Mouse (Mus musculus) hindbrain, embryonic 11.5 days (tissue): ENCODE data around the gene Faim2. TPM values are rescaled to one million over a fixed set of nuclear protein-coding genes. Genes with fewer than 3 reads are reported as not detected.

Experiments used
- ATAC-seq: fragments of 200-750 bp; cut with Nextera tagmentation; 2 replicates; pipeline ENCODE4 v1.8.0; 2017; ENCODE audit warnings: mild to moderate bottlenecking, moderate TSS enrichment, moderate library complexity; ENCODE audit not compliant: low FRiP score
- DNase-seq: peaks from one replicate; pipeline ENCODE4 v3.0.0-alpha.2; 2015; ENCODE audit warnings: low spot score
- H3K27ac ChIP-seq: fragments of 300-500 bp; sonication (generic); 2 replicates; pipeline ENCODE4 v1.5.1; 2014; ENCODE audit warnings: mild to moderate bottlenecking, low read depth, low read length
- H3K27me3 ChIP-seq: fragments of 300-500 bp; sonication (generic); 2 replicates; pipeline ENCODE4 v1.6.1; 2014; ENCODE audit warnings: mild to moderate bottlenecking, low read length, moderate library complexity, mixed read lengths; ENCODE audit not compliant: control insufficient read depth, insufficient read depth
- H3K36me3 ChIP-seq: fragments of 300-500 bp; sonication (generic); 2 replicates; pipeline ENCODE4 v1.6.1; 2014; ENCODE audit warnings: mild to moderate bottlenecking, low read length, moderate library complexity, mixed read lengths; ENCODE audit not compliant: control insufficient read depth, insufficient read depth
- H3K4me1 ChIP-seq: fragments of 300-500 bp; sonication (generic); replicated peaks from 2 replicates; pipeline ENCODE4 v1.6.1; 2014; ENCODE audit warnings: low read length, mixed read lengths; ENCODE audit not compliant: control insufficient read depth, insufficient read depth
- H3K4me2 ChIP-seq: fragments of 300-500 bp; sonication (generic); replicated peaks from 2 replicates; pipeline ENCODE4 v1.6.1; 2014; ENCODE audit warnings: mild to moderate bottlenecking, low read depth, low read length
- H3K4me3 ChIP-seq: fragments of 300-500 bp; sonication (generic); 2 replicates; pipeline ENCODE4 v1.5.1; 2014; ENCODE audit warnings: low read depth, low read length
- H3K9ac ChIP-seq: fragments of 300-500 bp; sonication (generic); 2 replicates; pipeline ENCODE4 v1.6.1; 2014; ENCODE audit warnings: low read depth, low read length
- H3K9me3 ChIP-seq: fragments of 300-500 bp; sonication (generic); 2 replicates; pipeline ENCODE4 v1.6.1; 2016; ENCODE audit warnings: low read length; ENCODE audit not compliant: control insufficient read depth
- WGBS: fragments of 180-500 bp; shearing (Covaris S2); extraction: QIAGEN DNeasy Blood & Tissue Kit; methylation state at CpG from one replicate; pipeline ENCODE4 v1.1.7; 2014; 5-methylcytosine and 5-hydroxymethylcytosine counted together
- polyA plus RNA-seq: library from polyadenylated mRNA; unstranded; fragments of >200 nt; fragmentation: Nextera tagmentation; extraction: Ambion mirVana; gene quantifications from 2 replicates; pipeline ENCODE4 v1.2.1, GENCODE M21; 2014

The Faim2 gene
- polyA plus RNA-seq, 1 experiment from 2014 or later: 0.97 TPM

- DNase-seq: no peak
- no peak overlapping the region for H3K4me2 ChIP-seq
- no peak overlapping the region for H3K27ac ChIP-seq
- WGBS: 81% methylated on average over 1 of the region's 1 CpGs
- no peaks in the 10 kb centered on the region for H3K36me3 ChIP-seq
- H3K9ac ChIP-seq: no peak overlapping the region
- no peaks in the 10 kb centered on the region for H3K9me3 ChIP-seq
- H3K4me3 ChIP-seq: no peak overlapping the region
- no peak for ATAC-seq
- no peaks in the 10 kb centered on the region for H3K4me1 ChIP-seq
- H3K27me3 ChIP-seq: no peaks in the 10 kb centered on the region
Observed at GRCm38 (mm10) chr15:99475814-99476213, 52.2 kb downstream of the Faim2 start.

- Histone ChIP-seq H3K36me3 (no peaks in the 10 kb centered on the region), H3K4me3 (peak within 1 kb of the TSS; percentile 51), H3K27ac (peak within 1 kb of the TSS; percentile 72), H3K4me2 (peak within 1 kb of the TSS; percentile 63), H3K9me3 (no peaks in the 10 kb centered on the region), H3K27me3 (no peaks in the 10 kb centered on the region), H3K4me1 (no peaks in the 10 kb centered on the region), H3K9ac (peak within 1 kb of the TSS; percentile 61)
- ATAC-seq (peak; percentile 86), DNase-seq (peak; percentile 96)
- under 1% methylated on average over 26 of the region's 26 CpGs for WGBS
Observed at GRCm38 (mm10) chr15:99474576-99474926, 53.4 kb downstream of the Faim2 start, which contains the start of gene Bcdin3d. TSS of gene Bcdin3d (minus strand) at chr15:99474730.

DNA sequence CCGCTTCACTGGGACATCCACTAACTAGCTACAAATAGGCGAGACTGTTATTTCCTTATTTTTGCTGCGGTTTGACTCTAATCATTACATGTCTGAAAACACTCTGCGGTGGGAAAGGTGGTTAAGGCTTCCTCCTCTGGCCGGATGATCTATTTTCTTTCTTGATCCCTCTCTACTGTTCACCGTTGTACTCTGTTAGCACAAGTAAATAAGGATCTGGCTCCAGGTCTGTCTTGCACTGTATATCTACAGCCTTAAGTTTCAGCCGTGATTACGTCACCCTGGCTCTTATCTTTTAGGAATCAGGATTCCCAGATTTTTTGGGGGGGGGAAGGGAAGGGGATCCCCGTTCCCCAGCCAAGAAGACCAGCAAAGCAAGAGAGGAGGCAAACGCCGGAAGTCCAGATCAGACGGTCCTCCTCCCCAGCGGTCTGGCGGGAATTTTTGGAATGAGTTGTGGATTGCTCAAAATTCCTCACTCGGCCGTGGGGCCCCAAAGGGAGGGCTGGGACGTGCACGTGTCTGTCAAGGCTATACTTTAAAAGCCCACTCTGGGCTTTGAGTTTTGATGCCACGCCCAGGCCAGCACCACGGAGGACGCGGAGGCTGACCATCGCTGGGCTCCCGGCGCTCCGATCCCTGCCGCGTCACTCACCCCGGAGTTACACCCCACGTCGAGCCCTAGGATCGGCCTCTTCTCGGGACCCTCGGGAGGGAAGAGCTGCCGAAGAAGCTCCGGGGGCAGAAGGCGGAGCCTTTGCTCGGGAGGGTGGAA, 54.0 kb downstream of the Faim2 start:
- ATAC-seq (peak; percentile 79), DNase-seq (peak; percentile 77)
- 6% methylated on average over 38 of the region's 38 CpGs for WGBS
- peak overlapping the region; percentile 63 for H3K4me2 ChIP-seq
- H3K36me3 ChIP-seq: no peaks in the 10 kb centered on the region; the same call in 1 of the 2 replicates
- peak overlapping the region; percentile 61 for H3K9ac ChIP-seq
- no peaks in the 10 kb centered on the region for H3K4me1 ChIP-seq
- no peaks in the 10 kb centered on the region for H3K9me3 ChIP-seq
- no peaks in the 10 kb centered on the region for H3K27me3 ChIP-seq
- H3K27ac ChIP-seq: peak overlapping the region; percentile 72
- H3K4me3 ChIP-seq: peak overlapping the region; percentile 51

DNA sequence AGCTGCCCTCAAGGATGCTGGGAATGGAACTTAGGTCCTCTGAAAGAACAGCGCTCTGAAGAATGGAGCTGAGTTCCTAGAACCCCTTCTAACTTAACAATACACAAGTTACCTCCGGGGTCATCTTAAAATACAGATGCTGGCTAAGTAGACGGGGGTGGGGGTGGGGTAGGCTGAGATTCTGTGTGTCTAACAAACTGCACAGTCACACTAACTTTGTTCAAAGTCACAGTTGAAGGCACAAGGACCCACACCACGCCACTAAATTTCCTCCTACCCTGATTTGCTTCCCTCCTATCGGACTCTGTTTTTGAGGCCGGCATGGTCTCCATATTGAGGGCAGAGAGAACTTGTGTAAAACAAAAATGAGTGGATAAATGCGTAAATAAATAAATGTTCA, 55.0 kb downstream of the Faim2 start:
- no peak for DNase-seq
- Histone ChIP-seq H3K36me3 (no peaks in the 10 kb centered on the region; the same call in 1 of the 2 replicates), H3K4me3 (no peak overlapping the region), H3K9ac (no peak overlapping the region), H3K27ac (no peak overlapping the region), H3K4me1 (no peaks in the 10 kb centered on the region), H3K27me3 (no peaks in the 10 kb centered on the region), H3K4me2 (no peak overlapping the region), H3K9me3 (no peaks in the 10 kb centered on the region)
- no peak for ATAC-seq
- WGBS: 94% methylated on average over 7 of the region's 7 CpGs

- Histone ChIP-seq H3K4me1 (no peaks in the 10 kb centered on the region), H3K9me3 (no peaks in the 10 kb centered on the region), H3K36me3 (no peaks in the 10 kb centered on the region; the same call in 1 of the 2 replicates), H3K9ac (no peak overlapping the region), H3K27ac (no peak overlapping the region), H3K4me3 (no peak overlapping the region), H3K27me3 (no peaks in the 10 kb centered on the region), H3K4me2 (no peak overlapping the region)
- DNase-seq (no peak), ATAC-seq (no peak)
- WGBS: 75% methylated on average over 14 of the region's 14 CpGs
Observed at GRCm38 (mm10) chr15:99471677-99472063, 56.3 kb downstream of the Faim2 start.

GRCm38 (mm10) chr15:99470971-99471676, 56.8 kb downstream of the Faim2 start:
- ATAC-seq (no peak), DNase-seq (peak; percentile 75)
- Histone ChIP-seq H3K27me3 (no peaks in the 10 kb centered on the region), H3K9ac (no peak overlapping the region), H3K4me3 (no peak overlapping the region), H3K4me2 (no peak overlapping the region; the same call in 1 of the 2 replicates), H3K4me1 (no peaks in the 10 kb centered on the region), H3K9me3 (no peaks in the 10 kb centered on the region), H3K36me3 (no peaks in the 10 kb centered on the region; the same call in 1 of the 2 replicates), H3K27ac (no peak overlapping the region)
- WGBS: 61% methylated on average over 17 of the region's 17 CpGs

GRCm38 (mm10) chr15:99470224-99470761, 57.7 kb downstream of the Faim2 start:
- ATAC-seq: no peak

DNA sequence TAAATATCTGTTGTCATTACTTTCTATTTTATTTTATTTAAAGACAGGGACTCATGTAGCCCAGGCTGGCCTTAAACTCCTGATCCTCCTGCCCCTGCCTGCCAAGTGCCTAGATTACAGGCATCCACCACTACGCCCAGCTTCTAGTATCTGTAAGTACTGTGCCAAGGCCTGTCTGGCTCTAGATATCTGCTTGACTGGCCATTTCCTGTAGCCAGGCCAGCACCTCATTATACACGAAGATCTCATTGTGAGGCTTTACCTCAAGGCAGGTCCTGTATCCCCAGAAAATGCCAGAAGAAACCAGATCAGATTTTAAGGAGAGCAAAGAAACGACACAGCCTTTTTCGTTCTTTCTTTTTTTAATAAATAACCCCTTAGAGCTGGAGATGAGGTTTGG, 58.2 kb downstream of the Faim2 start:
- H3K4me1 ChIP-seq: no peaks in the 10 kb centered on the region
- H3K27me3 ChIP-seq: no peaks in the 10 kb centered on the region
- DNase-seq (no peak), ATAC-seq (no peak)
- H3K4me2 ChIP-seq: no peak overlapping the region
- 92% methylated on average over 4 of the region's 4 CpGs for WGBS
- no peaks in the 10 kb centered on the region; the same call in 1 of the 2 replicates for H3K36me3 ChIP-seq
- no peak overlapping the region for H3K4me3 ChIP-seq
- H3K9me3 ChIP-seq: no peaks in the 10 kb centered on the region
- no peak overlapping the region for H3K27ac ChIP-seq
- no peak overlapping the region for H3K9ac ChIP-seq

More at GRCm38 (mm10) chr15:99470224-99470761, 57.7 kb downstream of the Faim2 start:
- no peaks in the 10 kb centered on the region; the same call in 1 of the 2 replicates for H3K36me3 ChIP-seq
- no peak for DNase-seq
- H3K4me2 ChIP-seq: no peak overlapping the region; the same call in 1 of the 2 replicates
- H3K27me3 ChIP-seq: no peaks in the 10 kb centered on the region
- H3K9me3 ChIP-seq: no peaks in the 10 kb centered on the region
- H3K9ac ChIP-seq: no peak overlapping the region
- H3K27ac ChIP-seq: no peak overlapping the region
- no peak overlapping the region for H3K4me3 ChIP-seq
- 91% methylated on average over 31 of the region's 31 CpGs for WGBS
- no peaks in the 10 kb centered on the region for H3K4me1 ChIP-seq
